Mouse (Mus musculus) liver, embryonic 14.5 days (tissue): ENCODE results near the gene Tnk1. TPM values are rescaled to one million over a fixed set of nuclear protein-coding genes. Genes with fewer than 3 reads are reported as not detected.
A peak's percentile ranks its signal among the peaks of the same experiment; 100 is the strongest.
"Not testable (repeated sequence)": the region's sequence is repeated elsewhere in the genome, so short reads cannot be mapped to it uniquely, and the experiment has no call there.

Experiments
- ATAC-seq: fragments of 200-750 bp; cut with Nextera tagmentation; 2 replicates; pipeline ENCODE4 v1.8.0; 2017; ENCODE audit warnings: moderate number of reproducible peaks, mild to moderate bottlenecking, moderate library complexity; ENCODE audit not compliant: insufficient read depth
- DNase-seq, 3 experiments: peaks; one replicate each; pipeline ENCODE4 v3.0.0-alpha.2; 2012 to 2013; ENCODE audit warnings: low read depth in 3 of 3, low spot score in 3 of 3
- H3K27ac ChIP-seq: fragments of 300-500 bp; sonication (generic); 2 replicates; pipeline ENCODE4 v1.5.1; 2014; ENCODE audit warnings: moderate library complexity, mild to moderate bottlenecking, control low read depth, inconsistent platforms
- H3K27me3 ChIP-seq: fragments of 300-500 bp; sonication (generic); 2 replicates; pipeline ENCODE4 v1.6.1; 2014; ENCODE audit warnings: mild to moderate bottlenecking, low read length, moderate library complexity; ENCODE audit not compliant: control insufficient read depth, insufficient read depth
- H3K36me3 ChIP-seq: fragments of 300-500 bp; sonication (generic); replicated peaks from 2 replicates; pipeline ENCODE4 v1.6.1; 2014; ENCODE audit warnings: low read depth; ENCODE audit not compliant: control insufficient read depth, insufficient read depth
- H3K4me1 ChIP-seq, 2 experiments: fragments of 200-500 bp in 1 of 2; fragments of 300-500 bp in 1 of 2; sonication (generic) in 1 of 2; replicated peaks; 2 replicates each; pipeline ENCODE4 v1.6.1; 2012 to 2014; ENCODE audit warnings: antibody characterized with exemption in 1 of 2, inconsistent platforms in 1 of 2, low read length in 1 of 2; ENCODE audit not compliant: control insufficient read depth in 2 of 2, insufficient read depth in 2 of 2
- H3K4me2 ChIP-seq: fragments of 300-500 bp; sonication (generic); 2 replicates; pipeline ENCODE4 v1.6.1; 2014; ENCODE audit warnings: low read depth, mild to moderate bottlenecking, control low read depth, moderate library complexity
- H3K4me3 ChIP-seq, 2 experiments: fragments of 200-500 bp in 1 of 2; fragments of 300-500 bp in 1 of 2; sonication (generic) in 1 of 2; 2 replicates each; pipeline ENCODE4 v1.5.1; 2012 to 2014; ENCODE audit warnings: low read depth in 2 of 2, low read length in 2 of 2, mild to moderate bottlenecking in 2 of 2, control low read depth in 1 of 2, inconsistent platforms in 1 of 2, moderate library complexity in 1 of 2; ENCODE audit not compliant: insufficient read depth in 1 of 2
- H3K9ac ChIP-seq: fragments of 300-500 bp; sonication (generic); replicated peaks from 2 replicates; pipeline ENCODE4 v1.6.1; 2014; ENCODE audit warnings: mild to moderate bottlenecking, control low read depth, moderate library complexity
- H3K9me3 ChIP-seq: fragments of 300-500 bp; sonication (generic); 2 replicates; pipeline ENCODE4 v1.6.1; 2016; ENCODE audit warnings: low read length, mixed read lengths; ENCODE audit not compliant: control insufficient read depth
- CTCF ChIP-seq: IDR thresholded peaks from 2 replicates; pipeline ENCODE4 v1.5.1; 2016; ENCODE audit warnings: antibody characterized with exemption, low read depth, control low read depth
- EP300 ChIP-seq: IDR thresholded peaks from 2 replicates; pipeline ENCODE4 v1.6.1; 2016; ENCODE audit warnings: antibody characterized with exemption, low read depth
- WGBS: fragments of 180-500 bp; shearing (Covaris S2); extraction: QIAGEN DNeasy Blood & Tissue Kit; methylation state at CpG from one replicate; pipeline ENCODE4 v1.1.7; 2014; ENCODE audit not compliant: insufficient replicate concordance; 5-methylcytosine and 5-hydroxymethylcytosine counted together
- polyA plus RNA-seq, 2 experiments: library from polyadenylated mRNA; depleted of rRNA in 1 of 2; stranded (reverse) in 1 of 2; unstranded in 1 of 2; fragments of >200 nt; fragmentation: Nextera tagmentation in 1 of 2; extraction: Ambion mirVana in 1 of 2; gene quantifications; 2 replicates each; pipeline versions ENCODE4 v1.2.1 to v1.2.3; 2012 to 2014

The Tnk1 gene
- polyA plus RNA-seq, 2 experiments, result 0.43 to 1.2 TPM

DNA sequence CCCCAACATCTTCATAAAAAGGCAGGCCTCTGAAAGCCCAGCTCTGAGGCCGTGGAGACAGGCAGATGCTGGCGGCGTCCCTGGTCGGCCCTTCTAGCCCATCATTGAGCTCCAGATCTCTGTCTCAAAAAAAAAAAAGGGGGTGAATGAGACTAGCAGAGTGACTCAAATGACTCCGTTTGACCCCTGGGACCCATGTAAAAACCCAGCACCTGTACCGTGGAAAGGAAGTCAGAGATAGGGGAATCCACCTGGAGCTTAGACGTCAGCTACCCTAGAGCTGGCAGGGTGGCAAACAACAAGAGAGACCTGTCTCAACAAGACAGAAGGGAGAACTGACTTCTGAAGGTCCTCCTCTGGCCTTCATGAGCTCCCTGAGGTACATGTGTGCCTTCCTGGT, 13.3 kb upstream of the Tnk1 start:
- TF ChIP-seq EP300 (no peak), CTCF (no peak)
- Histone ChIP-seq H3K36me3 (no peaks in the 10 kb centered on the region), H3K27me3 (no peaks in the 10 kb centered on the region), H3K27ac (no peak overlapping the region), H3K4me2 (no peak overlapping the region), H3K4me3 (no peak overlapping the region), H3K9ac (no peak overlapping the region), H3K4me1 (peaks cover 32 to 34% of the 10 kb centered on the region in 2 experiments), H3K9me3 (no peaks in the 10 kb centered on the region)
- 81% methylated on average over 7 of the region's 7 CpGs for WGBS
- ATAC-seq, result no peak
- DNase-seq, result no peak

- ATAC-seq (no peak), DNase-seq (no peak)
- Histone ChIP-seq H3K9ac (no peak overlapping the region; the same call in 1 of the 2 replicates), H3K36me3 (no peaks in the 10 kb centered on the region), H3K9me3 (no peaks in the 10 kb centered on the region), H3K27ac (no peak overlapping the region), H3K27me3 (no peaks in the 10 kb centered on the region), H3K4me3 (no peak overlapping the region), H3K4me1 (peaks cover 19 to 22% of the 10 kb centered on the region in 2 experiments), H3K4me2 (no peak overlapping the region)
- no peak for TF ChIP-seq CTCF
- no peak for TF ChIP-seq EP300
- 62% methylated on average over 2 of the region's 2 CpGs for WGBS
Measured at GRCm38 (mm10) chr11:69870289-69871069, 11.9 kb upstream of the Tnk1 start.

DNA sequence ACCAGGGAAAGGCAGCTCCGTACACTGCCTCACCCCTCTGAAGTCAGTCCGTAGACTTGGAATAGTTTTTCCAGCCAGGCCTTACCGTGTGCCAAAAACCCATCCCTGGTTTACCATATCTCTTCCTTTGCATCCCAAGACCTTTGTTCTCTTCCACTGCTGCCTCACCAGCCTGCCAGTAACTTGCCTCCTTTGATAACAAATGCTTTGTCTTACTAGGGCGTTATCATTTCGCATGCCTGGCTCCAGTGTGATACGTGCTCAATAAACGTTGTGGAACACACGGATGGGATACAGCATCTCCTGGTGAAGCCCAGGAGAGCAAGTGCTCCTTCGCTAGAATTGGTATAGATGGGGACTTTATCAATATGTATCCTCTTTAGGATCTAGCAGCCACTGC, 8.8 kb upstream of the Tnk1 start:
- 32% methylated on average over 9 of the region's 9 CpGs for WGBS
- DNase-seq, result no peak
- H3K9ac ChIP-seq, result no peak overlapping the region
- no peaks in the 10 kb centered on the region for H3K9me3 ChIP-seq
- peaks cover 32 to 33% of the 10 kb centered on the region in 2 experiments for H3K4me1 ChIP-seq
- no peaks in the 10 kb centered on the region for H3K27me3 ChIP-seq
- peak; percentile 63; the same call in 1 of the 2 replicates for ATAC-seq
- no peak overlapping the region for H3K27ac ChIP-seq
- TF ChIP-seq EP300, result peak; percentile 61
- no peak for TF ChIP-seq CTCF
- no peaks in the 10 kb centered on the region for H3K36me3 ChIP-seq
- no peak overlapping the region for H3K4me3 ChIP-seq
- H3K4me2 ChIP-seq, result no peak overlapping the region

DNA sequence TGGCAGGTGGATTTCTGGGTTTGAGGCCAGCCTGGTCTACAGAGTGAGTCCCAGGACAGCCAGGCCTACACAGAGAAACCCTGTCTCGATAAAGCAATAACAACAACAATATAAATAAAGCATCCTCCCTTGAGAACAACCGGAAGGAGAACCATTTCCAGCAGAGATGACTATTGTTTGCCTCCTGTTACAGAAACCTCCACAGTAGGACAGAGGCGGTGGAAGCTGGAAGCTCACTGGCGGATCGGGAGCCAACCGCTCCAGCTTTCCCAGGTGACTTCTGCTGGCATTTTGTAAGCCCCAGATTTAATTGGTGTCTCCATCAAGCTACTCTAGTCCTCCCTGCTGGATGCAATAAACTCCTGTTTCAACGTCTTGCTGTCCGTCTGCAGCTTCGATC, 7.0 kb upstream of the Tnk1 start:
- Histone ChIP-seq H3K9me3 (no peaks in the 10 kb centered on the region), H3K4me3 (no peak overlapping the region), H3K27ac (no peak overlapping the region), H3K27me3 (no peaks in the 10 kb centered on the region), H3K36me3 (no peaks in the 10 kb centered on the region), H3K4me2 (no peak overlapping the region), H3K4me1 (peaks cover 30 to 33% of the 10 kb centered on the region in 2 experiments), H3K9ac (no peak overlapping the region)
- TF ChIP-seq EP300, result no peak
- TF ChIP-seq CTCF, result no peak
- no peak for DNase-seq
- ATAC-seq, result no peak
- WGBS, result 80% methylated on average over 9 of the region's 9 CpGs

- H3K9ac ChIP-seq, result peak overlapping the region; percentile 45
- WGBS, result 25% methylated on average over 8 of the region's 8 CpGs
- peak overlapping the region; percentile 50 for H3K4me2 ChIP-seq
- H3K9me3 ChIP-seq, result no peaks in the 10 kb centered on the region
- peak overlapping the region; percentile 77 for H3K27ac ChIP-seq
- peaks cover 28 to 33% of the 10 kb centered on the region in 2 experiments for H3K4me1 ChIP-seq
- no peaks in the 10 kb centered on the region for H3K36me3 ChIP-seq
- 0 out of 2 replicates have a peak, but pooled peaks cover under 1% of the 10 kb centered on the region for H3K27me3 ChIP-seq
- no peak for TF ChIP-seq CTCF
- no peak for TF ChIP-seq EP300
- ATAC-seq (peak; percentile 40), DNase-seq (no peak)
- H3K4me3 ChIP-seq, result no peak overlapping the region
Measured at GRCm38 (mm10) chr11:69864138-69864860, 5.8 kb upstream of the Tnk1 start.

GRCm38 (mm10) chr11:69863729-69864128, 5.2 kb upstream of the Tnk1 start:
- peak overlapping the region; percentile 43 for H3K9ac ChIP-seq
- DNase-seq, H3K4me3 ChIP-seq, H3K9me3 ChIP-seq, H3K27me3 ChIP-seq, H3K36me3 ChIP-seq: not testable (repeated sequence)
- peak overlapping the region; percentile 50 for H3K4me2 ChIP-seq
- ATAC-seq, result peak; percentile 51; the same call in 1 of the 2 replicates
- peak overlapping the region; percentile 77 for H3K27ac ChIP-seq
- 60% methylated on average over 3 of the region's 3 CpGs for WGBS
- H3K4me1 ChIP-seq, result peaks cover 28 to 34% of the 10 kb centered on the region in 2 experiments
